Mouse (Mus musculus) CD4-positive, CD25-positive, alpha-beta regulatory T cell, adult 4 months (primary cell): ENCODE measurements around the gene Mmp19. TPM values are rescaled to one million over a fixed set of nuclear protein-coding genes. Genes with fewer than 3 reads are reported as not detected.
"Not testable (repeated sequence)": the region's sequence is repeated elsewhere in the genome, so short reads cannot be mapped to it uniquely, and the experiment has no call there.

ENCODE experiments used
- ATAC-seq: one replicate; pipeline ENCODE4 v1.8.0; 2017
- polyA plus RNA-seq, 2 experiments: library from polyadenylated mRNA; unstranded; fragments of 100-300 nt; shearing (Covaris generic); gene quantifications; one replicate each; pipeline ENCODE4 v1.2.1; 2017

Gene Mmp19
- polyA plus RNA-seq, 2 experiments from 2014 or later = 0.27 TPM; not detected in 1

- no peak for ATAC-seq
Measured at GRCm38 (mm10) chr10:128801981-128802495, 11.3 kb downstream of the Mmp19 start.

DNA sequence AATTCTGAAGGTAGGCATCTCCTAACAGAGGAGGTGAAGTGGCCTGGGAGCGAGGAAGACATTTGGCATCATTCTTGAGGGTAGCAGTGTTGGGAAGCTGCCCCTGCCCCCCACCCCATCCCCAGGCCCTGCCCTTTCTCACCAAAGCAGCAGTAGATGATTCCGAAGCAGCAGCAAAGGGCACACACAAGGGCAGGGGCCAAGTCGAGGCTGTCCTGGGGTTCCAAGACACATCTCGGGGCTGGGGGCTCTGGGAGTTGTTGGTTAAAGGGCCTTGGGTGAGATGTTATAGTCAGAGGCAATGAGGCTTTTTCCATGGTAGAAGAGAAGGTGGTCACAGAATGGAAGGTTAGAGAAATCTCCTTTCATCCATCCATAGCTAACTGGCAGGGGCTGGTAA lies 12.2 kb downstream of the Mmp19 start:
- no peak for ATAC-seq

- ATAC-seq = no peak
Measured at GRCm38 (mm10) chr10:128803361-128803760, 12.7 kb downstream of the Mmp19 start.

GRCm38 (mm10) chr10:128803771-128804270 lies 13.1 kb downstream of the Mmp19 start, which contains the start of gene Dnajc14:
Dnajc14 (plus strand) TSS chr10:128804062.
- no peak for ATAC-seq

GRCm38 (mm10) chr10:128804271-128805091 lies 13.8 kb downstream of the Mmp19 start, which contains the start of gene Tmem198b:
Tmem198b (minus strand) TSS chr10:128804370.
- peak; percentile 37 for ATAC-seq

DNA sequence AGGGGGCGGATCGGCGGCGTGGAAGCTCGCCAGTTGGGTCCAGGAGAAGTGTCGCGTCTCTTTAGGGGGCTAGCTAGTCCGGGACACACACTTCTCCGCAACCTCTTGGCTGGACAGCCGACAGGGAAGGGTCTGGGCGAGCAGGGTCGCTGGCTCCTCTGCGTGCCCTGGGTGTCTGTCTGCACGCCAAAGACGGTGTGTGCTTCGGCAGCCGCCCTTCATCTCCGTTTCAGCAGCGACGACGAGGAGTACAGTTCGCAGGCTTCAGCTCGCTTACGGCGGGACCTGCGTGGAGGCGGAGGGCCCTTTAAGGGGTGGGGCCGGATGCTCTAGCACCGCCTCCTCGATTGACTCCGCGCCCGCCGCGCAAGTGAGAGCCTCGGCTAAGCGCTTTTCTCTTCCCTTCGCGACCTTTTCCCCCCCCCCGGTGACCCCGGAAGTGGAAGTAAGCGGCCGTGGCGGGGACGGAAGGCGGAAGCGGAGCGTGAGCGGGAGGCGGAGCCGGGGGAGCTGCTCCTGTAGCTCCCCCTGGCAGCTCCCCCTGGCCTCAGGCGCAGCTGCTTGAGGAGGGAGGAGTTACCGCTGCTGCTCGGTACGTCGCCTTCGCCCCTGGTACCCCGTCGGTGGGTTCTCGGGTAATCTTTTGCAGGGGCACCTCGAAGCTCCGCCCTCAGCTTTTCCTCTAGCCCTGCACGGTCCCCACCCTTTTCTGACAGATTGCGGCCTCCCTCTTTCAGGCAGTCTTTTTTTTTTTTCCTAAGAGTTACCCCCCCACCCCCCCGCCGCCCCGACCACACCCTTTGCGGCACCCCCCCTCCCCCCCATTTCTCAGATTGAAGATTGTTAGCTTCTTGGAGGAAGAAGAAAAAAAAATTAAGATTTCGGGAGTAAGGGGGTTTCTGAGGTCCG lies 14.6 kb downstream of the Mmp19 start:
- ATAC-seq = peak; percentile 95

DNA sequence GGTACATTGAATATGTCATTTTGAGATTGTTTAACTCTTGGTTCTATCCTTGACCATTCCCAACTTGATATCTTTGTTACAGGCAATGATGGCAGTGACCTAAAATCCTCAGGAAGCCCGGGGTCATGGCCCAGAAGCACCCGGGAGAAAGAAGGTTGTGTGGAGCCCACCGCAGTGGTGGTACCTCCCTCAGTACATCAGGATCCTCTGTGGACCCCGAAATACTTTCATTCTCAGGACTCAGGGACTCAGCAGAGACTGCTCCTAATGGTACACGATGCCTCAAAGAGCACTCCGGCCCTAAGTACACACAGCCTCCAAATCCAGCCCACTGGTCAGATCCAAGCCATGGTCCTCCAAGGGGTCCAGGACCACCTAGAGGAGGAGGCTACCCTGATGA lies 15.4 kb downstream of the Mmp19 start:
- no peak for ATAC-seq

DNA sequence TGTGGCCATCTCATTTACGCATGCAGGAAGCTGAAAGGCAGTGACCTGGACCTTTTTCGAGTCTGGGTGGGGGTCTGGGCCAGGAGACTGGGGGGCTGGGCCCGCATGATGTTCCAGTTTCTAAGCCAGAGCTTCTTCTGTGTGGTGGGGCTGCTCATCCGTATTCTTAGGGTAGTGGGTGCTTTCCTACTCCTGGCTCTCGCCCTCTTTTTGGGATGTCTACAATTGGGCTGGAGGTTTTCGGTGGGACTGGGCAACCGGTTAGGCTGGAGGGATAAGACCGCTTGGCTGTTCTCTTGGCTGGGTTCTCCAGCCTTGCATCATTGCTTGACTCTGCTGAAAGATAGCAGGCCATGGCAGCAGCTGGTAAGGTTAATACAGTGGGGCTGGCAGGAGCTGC lies 16.3 kb downstream of the Mmp19 start:
- no peak for ATAC-seq

DNA sequence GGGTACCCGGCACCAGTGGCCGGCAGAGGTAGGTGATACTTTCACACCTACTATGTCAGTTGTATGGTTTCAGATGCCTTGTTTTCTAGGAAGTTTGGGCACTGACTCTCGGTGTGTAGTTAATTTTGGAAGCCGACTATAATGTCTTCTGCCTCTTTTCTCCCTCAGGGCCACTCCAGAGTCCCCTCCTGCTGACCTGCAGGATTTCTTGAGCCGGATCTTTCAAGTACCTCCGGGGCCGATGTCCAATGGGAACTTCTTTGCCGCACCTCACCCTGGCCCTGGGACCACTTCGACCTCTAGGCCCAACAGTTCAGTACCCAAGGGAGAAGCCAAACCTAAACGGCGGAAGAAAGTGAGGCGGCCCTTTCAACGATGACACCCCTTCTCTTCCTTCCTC lies 26.3 kb downstream of the Mmp19 start, which contains the start of gene Sarnp:
Gene Sarnp, plus strand, starts transcription at position 301 of the 400 bp plus-strand sequence.
- ATAC-seq = no peak

- ATAC-seq = no peak
Measured at GRCm38 (mm10) chr10:128820217-128820616, 29.5 kb downstream of the Mmp19 start.

DNA sequence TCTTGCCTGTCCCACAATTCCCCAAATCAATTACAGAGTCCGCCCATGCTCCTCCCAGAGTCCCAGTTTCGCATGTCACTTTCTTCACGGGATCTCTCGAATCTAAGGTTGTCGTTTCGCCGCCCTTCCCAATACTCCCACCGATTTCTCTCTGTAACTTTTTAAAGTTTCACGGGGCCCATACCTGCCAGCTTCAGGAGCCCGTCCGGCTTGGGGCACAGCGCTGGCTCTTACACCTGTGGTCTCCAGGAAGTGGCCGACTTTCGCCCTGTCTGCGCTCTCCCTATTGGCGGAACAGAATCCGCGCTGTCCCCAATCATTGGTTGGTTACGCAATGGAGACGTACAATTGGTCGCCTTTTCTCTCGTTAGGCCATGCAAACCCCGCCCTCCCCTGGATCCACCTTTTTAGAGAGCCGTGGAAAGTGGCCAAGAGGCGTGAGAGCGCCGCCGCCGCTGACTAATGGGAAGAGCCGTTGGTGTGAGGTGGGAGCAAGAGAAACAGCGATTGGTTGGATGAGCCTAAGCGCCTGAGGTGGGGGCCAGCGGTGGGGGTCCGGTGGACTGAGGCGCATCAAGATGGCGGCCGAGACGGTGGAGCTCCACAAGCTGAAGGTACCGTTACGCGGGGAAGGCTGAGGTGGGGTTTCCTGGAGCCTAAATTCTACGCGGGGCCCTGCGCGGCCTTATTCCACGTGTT lies 30.8 kb downstream of the Mmp19 start, which contains the start of gene Ormdl2:
Gene Ormdl2, minus strand, starts transcription at position 288 of the 699 bp plus-strand sequence.
- peak; percentile 98 for ATAC-seq

DNA sequence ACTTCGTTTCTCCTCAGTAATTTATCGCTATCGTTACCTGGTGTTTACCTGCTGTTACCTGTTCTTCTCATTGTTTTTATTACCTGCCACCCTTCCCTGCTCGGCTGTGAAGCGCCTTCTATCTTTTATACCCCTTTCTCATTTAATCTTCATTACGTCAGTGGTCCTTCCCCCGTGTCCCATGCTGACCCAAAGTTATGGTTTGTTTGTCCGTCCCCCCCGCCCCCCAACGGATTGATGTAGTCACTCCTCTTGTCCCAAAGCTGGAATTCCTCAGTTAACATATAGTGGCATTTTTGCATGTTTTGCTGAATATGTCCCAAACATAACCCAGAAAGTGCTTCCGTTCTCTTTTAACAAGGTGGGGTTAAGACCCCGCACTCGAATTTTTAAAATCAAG lies 31.4 kb downstream of the Mmp19 start:
- ATAC-seq = no peak

- ATAC-seq = not testable (repeated sequence)
Measured at GRCm38 (mm10) chr10:128823087-128823486, 32.4 kb downstream of the Mmp19 start.

DNA sequence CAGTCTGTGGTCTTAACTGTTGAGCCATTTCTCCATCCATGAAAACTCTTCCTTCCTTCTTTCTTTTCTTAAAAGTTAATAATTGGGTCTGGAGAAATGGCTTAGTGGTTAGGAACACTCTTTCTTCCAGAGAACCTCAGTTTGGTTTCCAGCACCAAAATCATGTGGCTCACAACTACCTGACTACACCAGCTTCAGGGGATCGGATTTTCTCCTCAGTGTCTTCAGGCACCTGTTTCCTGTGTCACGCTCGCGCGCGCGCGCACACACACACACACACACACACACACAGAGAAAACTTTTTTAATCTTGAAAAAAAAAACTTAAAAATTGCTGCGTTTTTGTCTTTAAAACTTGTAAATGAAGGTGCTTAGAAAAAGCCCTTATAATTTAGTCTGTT lies 33.1 kb downstream of the Mmp19 start:
- no peak for ATAC-seq

GRCm38 (mm10) chr10:128837400-128837799 lies 46.7 kb downstream of the Mmp19 start:
- ATAC-seq = no peak

DNA sequence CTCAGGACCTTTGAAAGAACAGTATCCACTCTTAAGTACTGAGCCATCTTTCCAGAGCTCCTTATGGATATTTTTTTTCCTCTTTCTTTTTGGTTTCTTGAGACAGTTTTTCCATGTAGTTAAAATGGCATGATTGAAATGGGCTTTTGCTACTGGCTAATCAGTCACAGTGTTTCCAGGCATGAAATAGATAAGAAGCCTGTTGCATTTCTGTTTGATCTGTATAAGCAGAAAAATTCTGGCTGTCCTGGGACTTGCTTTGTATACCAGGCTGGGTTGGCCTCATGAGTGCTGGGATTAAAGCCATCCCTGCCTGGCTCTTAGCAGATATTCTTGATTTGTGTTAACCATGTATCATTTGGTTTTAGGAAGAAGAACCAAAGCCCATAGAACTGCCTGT lies 48.7 kb downstream of the Mmp19 start:
- ATAC-seq = no peak

- no peak for ATAC-seq
Measured at GRCm38 (mm10) chr10:128840612-128841011, 49.9 kb downstream of the Mmp19 start.

- no peak for ATAC-seq
Measured at GRCm38 (mm10) chr10:128843260-128843659, 52.5 kb downstream of the Mmp19 start.

GRCm38 (mm10) chr10:128845516-128845915 lies 54.8 kb downstream of the Mmp19 start:
- ATAC-seq = no peak

- no peak for ATAC-seq
Measured at GRCm38 (mm10) chr10:128846664-128847063, 56.0 kb downstream of the Mmp19 start.

GRCm38 (mm10) chr10:128848426-128848825 lies 57.7 kb downstream of the Mmp19 start:
- no peak for ATAC-seq

DNA sequence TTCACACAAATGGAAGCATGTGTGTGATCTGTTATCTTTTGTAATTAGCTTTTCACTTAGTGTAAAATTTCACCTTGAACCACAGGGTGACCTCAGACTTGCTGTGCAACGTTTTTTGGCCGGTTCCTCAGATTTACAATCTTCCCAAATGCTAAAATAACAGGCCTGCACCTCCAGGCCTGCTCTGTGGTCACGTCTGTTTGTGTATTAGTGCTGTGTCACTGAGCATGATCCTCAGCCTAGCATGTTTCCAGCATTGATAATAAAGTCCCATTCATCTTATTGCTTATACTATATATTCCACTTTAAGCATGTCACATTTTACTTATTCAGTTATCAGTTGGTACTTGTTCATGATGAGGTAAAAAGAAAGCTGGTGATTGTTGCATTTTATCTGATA lies 59.6 kb downstream of the Mmp19 start:
- ATAC-seq = no peak
